Mouse (Mus musculus) lung, embryonic 15.5 days (tissue): Measurements from ENCODE around the gene Pard6a. TPM values are rescaled to one million over a fixed set of nuclear protein-coding genes. Genes with fewer than 3 reads are reported as not detected.

Experiments
- ATAC-seq: fragments of 200-750 bp; cut with Nextera tagmentation; 2 replicates; pipeline ENCODE4 v1.8.0; 2017; ENCODE audit warnings: moderate number of reproducible peaks, borderline replicate concordance; ENCODE audit not compliant: low FRiP score, low TSS enrichment; ENCODE audit errors: extremely low read depth
- H3K27ac ChIP-seq: fragments of 300-500 bp; sonication (generic); 2 replicates; pipeline ENCODE4 v1.5.1; 2015; ENCODE audit warnings: moderate library complexity, mild to moderate bottlenecking, inconsistent platforms
- H3K27me3 ChIP-seq: fragments of 300-500 bp; sonication (generic); 2 replicates; pipeline ENCODE4 v1.6.1; 2015; ENCODE audit warnings: inconsistent platforms
- H3K36me3 ChIP-seq: fragments of 300-500 bp; sonication (generic); 2 replicates; pipeline ENCODE4 v1.6.1; 2015; ENCODE audit warnings: inconsistent platforms
- H3K4me1 ChIP-seq: fragments of 300-500 bp; sonication (generic); 2 replicates; pipeline ENCODE4 v1.6.1; 2015; ENCODE audit warnings: inconsistent platforms
- H3K4me2 ChIP-seq: fragments of 300-500 bp; sonication (generic); 2 replicates; pipeline ENCODE4 v1.6.1; 2015; ENCODE audit warnings: inconsistent platforms, mild to moderate bottlenecking, moderate library complexity
- H3K4me3 ChIP-seq: fragments of 300-500 bp; sonication (generic); 2 replicates; pipeline ENCODE4 v1.5.1; 2015; ENCODE audit warnings: mild to moderate bottlenecking, inconsistent platforms
- H3K9ac ChIP-seq: fragments of 300-500 bp; sonication (generic); 2 replicates; pipeline ENCODE4 v1.6.1; 2015; ENCODE audit warnings: inconsistent platforms
- H3K9me3 ChIP-seq: fragments of 300-500 bp; sonication (generic); 2 replicates; pipeline ENCODE4 v1.6.1; 2016; ENCODE audit warnings: inconsistent platforms
- WGBS: fragments of 180-500 bp; shearing (Covaris S2); methylation state at CpG from one replicate; pipeline ENCODE4 v1.1.7; 2015; 5-methylcytosine and 5-hydroxymethylcytosine counted together
- polyA plus RNA-seq: library from polyadenylated mRNA; unstranded; fragments of >200 nt; fragmentation: Nextera tagmentation; extraction: Ambion mirVana; gene quantifications from 2 replicates; pipeline ENCODE4 v1.2.1, GENCODE M21; 2015

The Pard6a gene
- polyA plus RNA-seq, 1 experiment from 2014 or later, result 16.3 TPM

- Histone ChIP-seq H3K27ac (no peak overlapping the region), H3K4me2 (no peak overlapping the region), H3K27me3 (no peaks in the 10 kb centered on the region; the same call in 1 of the 2 replicates), H3K9ac (no peak overlapping the region), H3K36me3 (no peaks in the 10 kb centered on the region), H3K9me3 (no peaks in the 10 kb centered on the region), H3K4me3 (no peak overlapping the region), H3K4me1 (peaks cover 15% of the 10 kb centered on the region)
- WGBS, result 77% methylated on average over 14 of the region's 14 CpGs
- ATAC-seq, result no peak
These were observed 10.0 kb upstream of the Pard6a start for GRCm38 (mm10) chr8:105690978-105691377.

GRCm38 (mm10) chr8:105692449-105693182, 8.3 kb upstream of the Pard6a start:
- Histone ChIP-seq H3K9ac (no peak overlapping the region), H3K9me3 (no peaks in the 10 kb centered on the region), H3K4me3 (no peak overlapping the region), H3K27me3 (no peaks in the 10 kb centered on the region; the same call in 1 of the 2 replicates), H3K4me2 (no peak overlapping the region), H3K27ac (no peak overlapping the region), H3K36me3 (no peaks in the 10 kb centered on the region), H3K4me1 (peaks cover 14% of the 10 kb centered on the region)
- 88% methylated on average over 11 of the region's 11 CpGs for WGBS
- ATAC-seq, result no peak

GRCm38 (mm10) chr8:105693648-105694047, 7.3 kb upstream of the Pard6a start:
- peak; percentile 25; the same call in 1 of the 2 replicates for ATAC-seq
- peak overlapping the region; percentile 5; the same call in 1 of the 2 replicates for H3K9ac ChIP-seq
- 4% methylated on average over 27 of the region's 30 CpGs for WGBS

GRCm38 (mm10) chr8:105694051-105694799, 6.7 kb upstream of the Pard6a start:
- H3K27ac ChIP-seq, result no peak overlapping the region
- peak overlapping the region; percentile 5; the same call in 1 of the 2 replicates for H3K9ac ChIP-seq
- peak; percentile 27 for ATAC-seq
- H3K36me3 ChIP-seq, result peaks cover 8% of the 10 kb centered on the region; the same call in 1 of the 2 replicates
- 10% methylated on average over 40 of the region's 40 CpGs for WGBS
- H3K9me3 ChIP-seq, result no peaks in the 10 kb centered on the region
- peak overlapping the region; percentile 88 for H3K4me2 ChIP-seq
- peaks cover 14% of the 10 kb centered on the region for H3K4me1 ChIP-seq
- H3K27me3 ChIP-seq, result no peaks in the 10 kb centered on the region; the same call in 1 of the 2 replicates
- peak overlapping the region; percentile 44 for H3K4me3 ChIP-seq

More at GRCm38 (mm10) chr8:105693648-105694047, 7.3 kb upstream of the Pard6a start:
- Histone ChIP-seq H3K4me3 (peak overlapping the region; percentile 44), H3K27me3 (no peaks in the 10 kb centered on the region; the same call in 1 of the 2 replicates), H3K9me3 (no peaks in the 10 kb centered on the region), H3K4me2 (peak overlapping the region; percentile 88), H3K36me3 (peaks cover 7% of the 10 kb centered on the region; the same call in 1 of the 2 replicates), H3K4me1 (peaks cover 14% of the 10 kb centered on the region), H3K27ac (no peak overlapping the region)

- Histone ChIP-seq H3K4me2 (no peak overlapping the region), H3K9me3 (no peaks in the 10 kb centered on the region), H3K36me3 (peaks cover 8% of the 10 kb centered on the region; the same call in 1 of the 2 replicates), H3K27ac (no peak overlapping the region), H3K9ac (no peak overlapping the region), H3K4me1 (peaks cover 23% of the 10 kb centered on the region), H3K4me3 (no peak overlapping the region), H3K27me3 (no peaks in the 10 kb centered on the region; the same call in 1 of the 2 replicates)
- WGBS, result 75% methylated on average over 30 of the region's 30 CpGs
- ATAC-seq, result no peak
These were observed 5.7 kb upstream of the Pard6a start for GRCm38 (mm10) chr8:105695080-105695780.

- H3K36me3 ChIP-seq, result peaks cover 8% of the 10 kb centered on the region; the same call in 1 of the 2 replicates
- H3K4me2 ChIP-seq, result no peak overlapping the region
- no peaks in the 10 kb centered on the region for H3K9me3 ChIP-seq
- 91% methylated on average over 17 of the region's 17 CpGs for WGBS
- peaks cover 31% of the 10 kb centered on the region for H3K4me1 ChIP-seq
- no peak for ATAC-seq
- no peak overlapping the region for H3K27ac ChIP-seq
- no peak overlapping the region for H3K9ac ChIP-seq
- H3K4me3 ChIP-seq, result no peak overlapping the region
- H3K27me3 ChIP-seq, result no peaks in the 10 kb centered on the region; the same call in 1 of the 2 replicates
These were observed 3.7 kb upstream of the Pard6a start for GRCm38 (mm10) chr8:105697196-105697780.

GRCm38 (mm10) chr8:105698734-105699133, 2.2 kb upstream of the Pard6a start:
- Histone ChIP-seq H3K36me3 (peaks cover 13% of the 10 kb centered on the region), H3K4me1 (peaks cover 27% of the 10 kb centered on the region), H3K9ac (no peak overlapping the region), H3K4me2 (no peak overlapping the region), H3K27ac (no peak overlapping the region), H3K27me3 (no peaks in the 10 kb centered on the region; the same call in 1 of the 2 replicates), H3K4me3 (no peak overlapping the region), H3K9me3 (no peaks in the 10 kb centered on the region)
- no peak for ATAC-seq
- 85% methylated on average over 5 of the region's 5 CpGs for WGBS

GRCm38 (mm10) chr8:105699488-105700215, 1.3 kb upstream of the Pard6a start:
- 86% methylated on average over 11 of the region's 11 CpGs for WGBS
- Histone ChIP-seq H3K27ac (peak overlapping the region; percentile 96; the same call in 1 of the 2 replicates), H3K4me2 (peak overlapping the region; percentile 84), H3K9me3 (no peaks in the 10 kb centered on the region), H3K9ac (peak overlapping the region; percentile 63), H3K4me1 (peaks cover 18% of the 10 kb centered on the region), H3K27me3 (no peaks in the 10 kb centered on the region; the same call in 1 of the 2 replicates), H3K4me3 (peak overlapping the region; percentile 83), H3K36me3 (peaks cover 15% of the 10 kb centered on the region)
- no peak for ATAC-seq

GRCm38 (mm10) chr8:105700566-105700965, 382 bp upstream of the Pard6a start:
- Histone ChIP-seq H3K9ac (peak overlapping the region; percentile 63), H3K4me2 (peak overlapping the region; percentile 84), H3K36me3 (peaks cover 15% of the 10 kb centered on the region), H3K4me3 (peak overlapping the region; percentile 83), H3K4me1 (peaks cover 17% of the 10 kb centered on the region), H3K27me3 (no peaks in the 10 kb centered on the region), H3K27ac (peak overlapping the region; percentile 96), H3K9me3 (no peaks in the 10 kb centered on the region)
- ATAC-seq, result peak; percentile 46
- WGBS, result under 1% methylated on average over 21 of the region's 21 CpGs

- no peak for ATAC-seq
These were observed 1.1 kb downstream of the Pard6a start for GRCm38 (mm10) chr8:105702001-105702401.

More at GRCm38 (mm10) chr8:105702001-105702401, 1.1 kb downstream of the Pard6a start:
- Histone ChIP-seq H3K4me3 (peak overlapping the region; percentile 83), H3K27ac (peak overlapping the region; percentile 68; the same call in 1 of the 2 replicates), H3K9me3 (no peaks in the 10 kb centered on the region), H3K4me2 (peak overlapping the region; percentile 84), H3K9ac (peak overlapping the region; percentile 40), H3K36me3 (peaks cover 15% of the 10 kb centered on the region), H3K27me3 (no peaks in the 10 kb centered on the region), H3K4me1 (peaks cover 26% of the 10 kb centered on the region)
- WGBS, result 42% methylated on average over 18 of the region's 18 CpGs
